Mouse (Mus musculus) hindbrain, embryonic 15.5 days (tissue): ENCODE measurements around the gene Slc13a3. TPM values are rescaled to one million over a fixed set of nuclear protein-coding genes. Genes with fewer than 3 reads are reported as not detected.

Experiments
- ATAC-seq: fragments of 200-750 bp; cut with Nextera tagmentation; 2 replicates; pipeline ENCODE4 v1.8.0; 2017; ENCODE audit warnings: low read depth, moderate number of reproducible peaks, moderate TSS enrichment; ENCODE audit not compliant: low FRiP score
- H3K27ac ChIP-seq: fragments of 300-500 bp; sonication (generic); replicated peaks from 2 replicates; pipeline ENCODE4 v1.5.1; 2015; ENCODE audit warnings: mild to moderate bottlenecking, inconsistent platforms
- H3K27me3 ChIP-seq: fragments of 300-500 bp; sonication (generic); 2 replicates; pipeline ENCODE4 v1.6.1; 2015; ENCODE audit warnings: control low read depth, inconsistent platforms
- H3K36me3 ChIP-seq: fragments of 300-500 bp; sonication (generic); 2 replicates; pipeline ENCODE4 v1.6.1; 2015; ENCODE audit warnings: control low read depth, inconsistent platforms
- H3K4me1 ChIP-seq: fragments of 300-500 bp; sonication (generic); replicated peaks from 2 replicates; pipeline ENCODE4 v1.6.1; 2015; ENCODE audit warnings: control low read depth, inconsistent platforms
- H3K4me2 ChIP-seq: fragments of 300-500 bp; sonication (generic); 2 replicates; pipeline ENCODE4 v1.6.1; 2015; ENCODE audit warnings: moderate library complexity, mild to moderate bottlenecking, inconsistent platforms
- H3K4me3 ChIP-seq: fragments of 300-500 bp; sonication (generic); 2 replicates; pipeline ENCODE4 v1.5.1; 2015; ENCODE audit warnings: mild to moderate bottlenecking, inconsistent platforms
- H3K9ac ChIP-seq: fragments of 300-500 bp; sonication (generic); 2 replicates; pipeline ENCODE4 v1.6.1; 2015; ENCODE audit warnings: inconsistent platforms
- H3K9me3 ChIP-seq: fragments of 300-500 bp; sonication (generic); 2 replicates; pipeline ENCODE4 v1.6.1; 2016; ENCODE audit warnings: control low read depth, inconsistent platforms
- WGBS: fragments of 180-500 bp; shearing (Covaris S2); methylation state at CpG from one replicate; pipeline ENCODE4 v1.1.7; 2015; 5-methylcytosine and 5-hydroxymethylcytosine counted together
- polyA plus RNA-seq: library from polyadenylated mRNA; unstranded; fragments of >200 nt; fragmentation: Nextera tagmentation; extraction: Ambion mirVana; gene quantifications from 2 replicates; pipeline ENCODE4 v1.2.1, GENCODE M21; 2015

Slc13a3 gene
- polyA plus RNA-seq, 1 experiment from 2014 or later = 7.7 TPM

GRCm38 (mm10) chr2:165398164-165398785, 74.8 kb downstream of the Slc13a3 start:
- Histone ChIP-seq H3K9me3 (no peaks in the 10 kb centered on the region), H3K4me1 (peaks cover 14% of the 10 kb centered on the region), H3K9ac (no peak overlapping the region), H3K4me3 (no peak overlapping the region), H3K27me3 (no peaks in the 10 kb centered on the region), H3K36me3 (no peaks in the 10 kb centered on the region), H3K27ac (no peak overlapping the region; the same call in 1 of the 2 replicates), H3K4me2 (no peak overlapping the region)
- WGBS = 63% methylated on average over 15 of the region's 15 CpGs
- no peak for ATAC-seq

- H3K4me1 ChIP-seq = peaks cover 14% of the 10 kb centered on the region
- H3K9me3 ChIP-seq = no peaks in the 10 kb centered on the region
- H3K4me2 ChIP-seq = no peak overlapping the region
- no peaks in the 10 kb centered on the region for H3K27me3 ChIP-seq
- H3K36me3 ChIP-seq = no peaks in the 10 kb centered on the region
- no peak overlapping the region for H3K9ac ChIP-seq
- 0 out of 2 replicates have a peak, but pooled peaks have one; percentile 35 for ATAC-seq
- H3K4me3 ChIP-seq = no peak overlapping the region
- 59% methylated on average over 23 of the region's 23 CpGs for WGBS
- no peak overlapping the region; the same call in 1 of the 2 replicates for H3K27ac ChIP-seq
These were observed 75.4 kb downstream of the Slc13a3 start for GRCm38 (mm10) chr2:165397502-165398163.

- Histone ChIP-seq H3K4me2 (no peak overlapping the region), H3K9ac (no peak overlapping the region), H3K4me3 (no peak overlapping the region), H3K27ac (no peak overlapping the region), H3K27me3 (no peaks in the 10 kb centered on the region), H3K36me3 (no peaks in the 10 kb centered on the region), H3K4me1 (peaks cover 15% of the 10 kb centered on the region), H3K9me3 (no peaks in the 10 kb centered on the region)
- WGBS = 41% methylated on average over 20 of the region's 20 CpGs
- no peak for ATAC-seq
These were observed 76.1 kb downstream of the Slc13a3 start for GRCm38 (mm10) chr2:165396831-165397501.

GRCm38 (mm10) chr2:165392156-165392555, 80.9 kb downstream of the Slc13a3 start:
- Histone ChIP-seq H3K27ac (no peak overlapping the region), H3K27me3 (no peaks in the 10 kb centered on the region), H3K4me1 (peaks cover 12% of the 10 kb centered on the region), H3K36me3 (no peaks in the 10 kb centered on the region), H3K9me3 (no peaks in the 10 kb centered on the region), H3K4me3 (no peak overlapping the region), H3K4me2 (no peak overlapping the region), H3K9ac (no peak overlapping the region)
- ATAC-seq = no peak
- WGBS = 83% methylated on average over 4 of the region's 4 CpGs

GRCm38 (mm10) chr2:165391561-165391960, 81.5 kb downstream of the Slc13a3 start:
- peaks cover 2% of the 10 kb centered on the region for H3K36me3 ChIP-seq
- no peak overlapping the region for H3K4me2 ChIP-seq
- no peak overlapping the region for H3K4me3 ChIP-seq
- H3K27ac ChIP-seq = no peak overlapping the region
- ATAC-seq = no peak
- no peaks in the 10 kb centered on the region for H3K9me3 ChIP-seq
- H3K4me1 ChIP-seq = peaks cover 13% of the 10 kb centered on the region
- H3K27me3 ChIP-seq = no peaks in the 10 kb centered on the region
- H3K9ac ChIP-seq = no peak overlapping the region
- WGBS = 9% methylated on average over 8 of the region's 8 CpGs

- Histone ChIP-seq H3K4me1 (peaks cover 25% of the 10 kb centered on the region), H3K27ac (no peak overlapping the region), H3K9ac (no peak overlapping the region), H3K9me3 (no peaks in the 10 kb centered on the region), H3K4me3 (no peak overlapping the region), H3K36me3 (peaks cover 21% of the 10 kb centered on the region), H3K4me2 (no peak overlapping the region), H3K27me3 (no peaks in the 10 kb centered on the region)
- ATAC-seq = no peak
- 89% methylated on average over 6 of the region's 6 CpGs for WGBS
These were observed 83.6 kb downstream of the Slc13a3 start for GRCm38 (mm10) chr2:165389299-165389952.

- no peaks in the 10 kb centered on the region for H3K27me3 ChIP-seq
- peak within 1 kb of the TSS; percentile 88 for H3K4me3 ChIP-seq
- no peaks in the 10 kb centered on the region for H3K9me3 ChIP-seq
- peaks cover 36% of the 10 kb centered on the region for H3K36me3 ChIP-seq
- under 1% methylated on average over 40 of the region's 40 CpGs for WGBS
- peak within 1 kb of the TSS; percentile 95 for H3K27ac ChIP-seq
- peak; percentile 95 for ATAC-seq
- peak within 1 kb of the TSS; percentile 97 for H3K9ac ChIP-seq
- H3K4me2 ChIP-seq = peak within 1 kb of the TSS; percentile 65
- H3K4me1 ChIP-seq = peaks cover 25% of the 10 kb centered on the region
These were observed 85.1 kb downstream of the Slc13a3 start, which contains the start of gene Zfp334 for GRCm38 (mm10) chr2:165387844-165388495. Gene Zfp334, minus strand, starts transcription at chr2:165388259.

- Histone ChIP-seq H3K4me1 (peaks cover 25% of the 10 kb centered on the region), H3K36me3 (peaks cover 42% of the 10 kb centered on the region), H3K4me3 (peak overlapping the region; percentile 88), H3K27me3 (no peaks in the 10 kb centered on the region), H3K27ac (peak overlapping the region; percentile 95), H3K9ac (peak overlapping the region; percentile 97), H3K9me3 (no peaks in the 10 kb centered on the region), H3K4me2 (peak overlapping the region; percentile 65)
- no peak for ATAC-seq
- WGBS = 5% methylated on average over 4 of the region's 4 CpGs
These were observed 85.7 kb downstream of the Slc13a3 start for GRCm38 (mm10) chr2:165387370-165387769.

GRCm38 (mm10) chr2:165380050-165380449, 93.0 kb downstream of the Slc13a3 start:
- Histone ChIP-seq H3K4me3 (no peak overlapping the region), H3K4me1 (peaks cover 7% of the 10 kb centered on the region; the same call in 1 of the 2 replicates), H3K27me3 (no peaks in the 10 kb centered on the region), H3K9ac (no peak overlapping the region), H3K9me3 (0 out of 2 replicates have a peak, but pooled peaks cover 8% of the 10 kb centered on the region), H3K36me3 (peaks cover 69% of the 10 kb centered on the region), H3K4me2 (no peak overlapping the region), H3K27ac (no peak overlapping the region)
- 99% methylated on average over 25 of the region's 25 CpGs for WGBS
- no peak for ATAC-seq

GRCm38 (mm10) chr2:165376001-165376400, 97.0 kb downstream of the Slc13a3 start:
- H3K4me3 ChIP-seq = no peak overlapping the region
- no peak for ATAC-seq
- H3K9ac ChIP-seq = no peak overlapping the region
- peaks cover 30% of the 10 kb centered on the region for H3K36me3 ChIP-seq
- no peak overlapping the region for H3K4me2 ChIP-seq
- no peaks in the 10 kb centered on the region for H3K27me3 ChIP-seq
- H3K4me1 ChIP-seq = peaks cover 7% of the 10 kb centered on the region; the same call in 1 of the 2 replicates
- 68% methylated on average over 4 of the region's 4 CpGs for WGBS
- H3K9me3 ChIP-seq = 0 out of 2 replicates have a peak, but pooled peaks cover 2% of the 10 kb centered on the region
- H3K27ac ChIP-seq = no peak overlapping the region

GRCm38 (mm10) chr2:165375478-165375877, 97.6 kb downstream of the Slc13a3 start:
- H3K9ac ChIP-seq = no peak overlapping the region
- no peak for ATAC-seq
- H3K9me3 ChIP-seq = 0 out of 2 replicates have a peak, but pooled peaks cover 2% of the 10 kb centered on the region
- H3K4me2 ChIP-seq = no peak overlapping the region
- H3K4me1 ChIP-seq = peaks cover 7% of the 10 kb centered on the region; the same call in 1 of the 2 replicates
- no peak overlapping the region for H3K4me3 ChIP-seq
- H3K27me3 ChIP-seq = no peaks in the 10 kb centered on the region
- H3K36me3 ChIP-seq = peaks cover 25% of the 10 kb centered on the region
- 78% methylated on average over 5 of the region's 5 CpGs for WGBS
- H3K27ac ChIP-seq = no peak overlapping the region
